Mouse (Mus musculus) MEL (cell line): ENCODE measurements around the gene Gm20388.

Experiments used
- CTCF ChIP-seq, 3 experiments: IDR thresholded peaks in 2 of 3; conservative IDR thresholded peaks in 1 of 3; 2 replicates each; pipeline ENCODE4 v1.5.1; 2011 to 2012; ENCODE audit warnings: low read length in 3 of 3, low read depth in 2 of 3, mild to moderate bottlenecking in 2 of 3, improper control_type of control experiment in 1 of 3, inconsistent platforms in 1 of 3, mixed read lengths in 1 of 3, moderate library complexity in 1 of 3; ENCODE audit not compliant: control insufficient read depth in 1 of 3, insufficient read depth in 1 of 3, poor library complexity in 1 of 3, severe bottlenecking in 1 of 3
- POLR2A ChIP-seq, 2 experiments: IDR thresholded peaks; 2 replicates each; pipeline ENCODE4 v1.6.1; 2011 to 2012; ENCODE audit warnings: low read length in 2 of 2, mild to moderate bottlenecking in 2 of 2, control low read depth in 1 of 2, improper control_type of control experiment in 1 of 2, low read depth in 1 of 2, moderate library complexity in 1 of 2; ENCODE audit not compliant: control insufficient read depth in 1 of 2, insufficient read depth in 1 of 2, poor library complexity in 1 of 2

DNA sequence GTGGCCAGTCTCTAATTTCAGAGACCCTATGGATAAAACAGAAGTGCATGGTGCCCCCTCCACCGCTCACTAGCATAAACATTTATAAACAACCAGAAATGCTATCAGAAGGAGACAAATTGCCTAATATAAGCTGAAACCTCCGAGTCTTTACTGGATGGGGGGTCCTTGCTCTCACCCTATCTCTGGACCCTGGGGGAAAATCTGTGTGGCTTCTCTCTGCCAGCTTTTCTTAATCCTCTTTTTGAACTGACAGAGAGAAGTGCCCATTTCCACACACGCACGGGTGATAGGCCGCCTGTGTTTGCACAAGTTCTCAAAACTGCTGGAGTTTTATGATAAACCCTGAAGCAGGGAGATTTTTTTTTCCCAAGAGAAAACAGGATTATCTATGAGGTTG is 3744.1 kb downstream of the Gm20388 start:
- TF ChIP-seq CTCF (IDR thresholded peaks at IDR 0.05 in 2 of 3, conservative IDR thresholded peaks at IDR 0.05 in 1 of 3; ENCODE audit: control insufficient read depth in 1 of 3, insufficient read depth in 1 of 3, low read depth in 2 of 3, low read length in 3 of 3, poor library complexity in 1 of 3, severe bottlenecking in 1 of 3) (no peak), POLR2A (IDR thresholded peaks at IDR 0.05; ENCODE audit: control insufficient read depth in 1 of 2, insufficient read depth in 1 of 2, low read depth in 1 of 2, low read length in 2 of 2, poor library complexity in 1 of 2) (no peak)
